Mouse (Mus musculus) neural tube, embryonic 15.5 days (tissue): ENCODE measurements around the gene Ildr2. TPM values are rescaled to one million over a fixed set of nuclear protein-coding genes. Genes with fewer than 3 reads are reported as not detected.

Experiments
- ATAC-seq: fragments of 200-750 bp; cut with Nextera tagmentation; 2 replicates; pipeline ENCODE4 v1.8.0; 2017; ENCODE audit warnings: mild to moderate bottlenecking, moderate TSS enrichment, moderate library complexity; ENCODE audit not compliant: low FRiP score
- H3K27ac ChIP-seq: fragments of 300-500 bp; sonication (generic); replicated peaks from 2 replicates; pipeline ENCODE4 v1.5.1; 2015; ENCODE audit warnings: mild to moderate bottlenecking, inconsistent platforms
- H3K27me3 ChIP-seq: fragments of 300-500 bp; sonication (generic); replicated peaks from 2 replicates; pipeline ENCODE4 v1.6.1; 2015; ENCODE audit warnings: inconsistent platforms
- H3K36me3 ChIP-seq: fragments of 300-500 bp; sonication (generic); 2 replicates; pipeline ENCODE4 v1.6.1; 2015; ENCODE audit warnings: inconsistent platforms
- H3K4me1 ChIP-seq: fragments of 300-500 bp; sonication (generic); 2 replicates; pipeline ENCODE4 v1.6.1; 2015; ENCODE audit warnings: inconsistent platforms
- H3K4me2 ChIP-seq: fragments of 300-500 bp; sonication (generic); 2 replicates; pipeline ENCODE4 v1.6.1; 2015; ENCODE audit warnings: inconsistent platforms, mild to moderate bottlenecking, moderate library complexity
- H3K4me3 ChIP-seq: fragments of 300-500 bp; sonication (generic); replicated peaks from 2 replicates; pipeline ENCODE4 v1.5.1; 2015; ENCODE audit warnings: mild to moderate bottlenecking, inconsistent platforms
- H3K9ac ChIP-seq: fragments of 300-500 bp; sonication (generic); replicated peaks from 2 replicates; pipeline ENCODE4 v1.6.1; 2015; ENCODE audit warnings: mild to moderate bottlenecking, inconsistent platforms
- H3K9me3 ChIP-seq: fragments of 300-500 bp; sonication (generic); replicated peaks from 2 replicates; pipeline ENCODE4 v1.6.1; 2016; ENCODE audit warnings: inconsistent platforms
- WGBS: fragments of 180-500 bp; shearing (Covaris S2); methylation state at CpG from one replicate; pipeline ENCODE4 v1.1.7; 2015; ENCODE audit warnings: mixed read lengths; 5-methylcytosine and 5-hydroxymethylcytosine counted together
- polyA plus RNA-seq: library from polyadenylated mRNA; unstranded; fragments of >200 nt; fragmentation: Nextera tagmentation; extraction: Ambion mirVana; gene quantifications from 2 replicates; pipeline ENCODE4 v1.2.1, GENCODE M21; 2015

Gene Ildr2
- polyA plus RNA-seq, 1 experiment from 2014 or later = 3.0 TPM

GRCm38 (mm10) chr1:166342539-166342938 is 88.6 kb downstream of the Ildr2 start:
- no peak for ATAC-seq
- Histone ChIP-seq H3K4me3 (no peak overlapping the region), H3K27me3 (peaks cover 8% of the 10 kb centered on the region), H3K9me3 (no peaks in the 10 kb centered on the region), H3K4me2 (no peak overlapping the region), H3K4me1 (peaks cover 9% of the 10 kb centered on the region), H3K27ac (no peak overlapping the region), H3K9ac (no peak overlapping the region), H3K36me3 (no peaks in the 10 kb centered on the region)
- 88% methylated on average over 1 of the region's 1 CpGs for WGBS

- Histone ChIP-seq H3K9me3 (no peaks in the 10 kb centered on the region), H3K27ac (0 out of 2 replicates have a peak overlapping the region, but pooled peaks have one; percentile 9), H3K4me1 (peaks cover 9% of the 10 kb centered on the region), H3K27me3 (peaks cover 8% of the 10 kb centered on the region), H3K4me2 (no peak overlapping the region), H3K36me3 (no peaks in the 10 kb centered on the region), H3K9ac (no peak overlapping the region), H3K4me3 (no peak overlapping the region)
- no peak for ATAC-seq
- WGBS = 42% methylated on average over 5 of the region's 5 CpGs
These were observed 89.6 kb downstream of the Ildr2 start for GRCm38 (mm10) chr1:166343586-166343985.

- no peak overlapping the region for H3K4me2 ChIP-seq
- ATAC-seq = peak; percentile 76
- WGBS = 27% methylated on average over 8 of the region's 8 CpGs
These were observed 90.5 kb downstream of the Ildr2 start for GRCm38 (mm10) chr1:166344300-166345077.

GRCm38 (mm10) chr1:166345602-166346001 is 91.7 kb downstream of the Ildr2 start:
- Histone ChIP-seq H3K9ac (no peak overlapping the region), H3K36me3 (no peaks in the 10 kb centered on the region), H3K4me2 (no peak overlapping the region), H3K4me1 (peaks cover 9% of the 10 kb centered on the region), H3K4me3 (no peak overlapping the region), H3K27ac (no peak overlapping the region), H3K9me3 (no peaks in the 10 kb centered on the region), H3K27me3 (peaks cover 8% of the 10 kb centered on the region)
- ATAC-seq = no peak
- 95% methylated on average over 6 of the region's 6 CpGs for WGBS

More at GRCm38 (mm10) chr1:166344300-166345077, 90.5 kb downstream of the Ildr2 start:
- Histone ChIP-seq H3K27me3 (peaks cover 8% of the 10 kb centered on the region), H3K9ac (no peak overlapping the region), H3K36me3 (no peaks in the 10 kb centered on the region), H3K9me3 (no peaks in the 10 kb centered on the region), H3K4me1 (peaks cover 9% of the 10 kb centered on the region), H3K27ac (0 out of 2 replicates have a peak overlapping the region, but pooled peaks have one; percentile 37), H3K4me3 (no peak overlapping the region)

GRCm38 (mm10) chr1:166346906-166347305 is 93.0 kb downstream of the Ildr2 start:
- H3K9me3 ChIP-seq = no peaks in the 10 kb centered on the region
- H3K27me3 ChIP-seq = peaks cover 8% of the 10 kb centered on the region
- H3K4me3 ChIP-seq = no peak overlapping the region
- WGBS = 86% methylated on average over 3 of the region's 3 CpGs
- no peak for ATAC-seq
- H3K27ac ChIP-seq = no peak overlapping the region
- no peak overlapping the region for H3K9ac ChIP-seq
- H3K4me1 ChIP-seq = peaks cover 9% of the 10 kb centered on the region
- no peak overlapping the region for H3K4me2 ChIP-seq
- H3K36me3 ChIP-seq = no peaks in the 10 kb centered on the region

GRCm38 (mm10) chr1:166349341-166349740 is 95.4 kb downstream of the Ildr2 start:
- no peaks in the 10 kb centered on the region for H3K36me3 ChIP-seq
- H3K27ac ChIP-seq = no peak overlapping the region
- no peaks in the 10 kb centered on the region for H3K9me3 ChIP-seq
- H3K4me3 ChIP-seq = no peak overlapping the region
- H3K9ac ChIP-seq = no peak overlapping the region
- H3K4me2 ChIP-seq = no peak overlapping the region
- 68% methylated on average over 3 of the region's 3 CpGs for WGBS
- H3K27me3 ChIP-seq = peaks cover 8% of the 10 kb centered on the region
- ATAC-seq = no peak
- H3K4me1 ChIP-seq = peaks cover 4% of the 10 kb centered on the region

- Histone ChIP-seq H3K4me1 (no peaks in the 10 kb centered on the region), H3K9ac (no peak overlapping the region), H3K36me3 (no peaks in the 10 kb centered on the region), H3K27ac (no peak overlapping the region), H3K4me3 (no peak overlapping the region), H3K9me3 (no peaks in the 10 kb centered on the region), H3K4me2 (no peak overlapping the region), H3K27me3 (peaks cover 8% of the 10 kb centered on the region)
- WGBS = 76% methylated on average over 11 of the region's 11 CpGs
- ATAC-seq = no peak
These were observed 95.8 kb downstream of the Ildr2 start for GRCm38 (mm10) chr1:166349751-166350150.

- Histone ChIP-seq H3K36me3 (no peaks in the 10 kb centered on the region), H3K27ac (no peak overlapping the region), H3K27me3 (no peaks in the 10 kb centered on the region), H3K4me2 (no peak overlapping the region), H3K4me3 (no peak overlapping the region), H3K4me1 (0 out of 2 replicates have a peak, but pooled peaks cover 3% of the 10 kb centered on the region), H3K9me3 (no peaks in the 10 kb centered on the region), H3K9ac (no peak overlapping the region)
- ATAC-seq = peak; percentile 94
- 19% methylated on average over 14 of the region's 14 CpGs for WGBS
These were observed 106.4 kb downstream of the Ildr2 start for GRCm38 (mm10) chr1:166360157-166360855.

- no peak overlapping the region for H3K4me3 ChIP-seq
- no peak overlapping the region for H3K27ac ChIP-seq
- H3K9me3 ChIP-seq = no peaks in the 10 kb centered on the region
- 0 out of 2 replicates have a peak, but pooled peaks cover 3% of the 10 kb centered on the region for H3K4me1 ChIP-seq
- ATAC-seq = no peak
- 54% methylated on average over 5 of the region's 5 CpGs for WGBS
- H3K9ac ChIP-seq = no peak overlapping the region
- no peak overlapping the region for H3K4me2 ChIP-seq
- no peaks in the 10 kb centered on the region for H3K36me3 ChIP-seq
- H3K27me3 ChIP-seq = no peaks in the 10 kb centered on the region
These were observed 107.0 kb downstream of the Ildr2 start for GRCm38 (mm10) chr1:166360896-166361295.

GRCm38 (mm10) chr1:166361842-166362241 is 107.9 kb downstream of the Ildr2 start:
- Histone ChIP-seq H3K9me3 (no peaks in the 10 kb centered on the region), H3K4me2 (no peak overlapping the region), H3K4me1 (0 out of 2 replicates have a peak, but pooled peaks cover 3% of the 10 kb centered on the region), H3K4me3 (no peak overlapping the region), H3K27me3 (no peaks in the 10 kb centered on the region), H3K27ac (no peak overlapping the region), H3K36me3 (no peaks in the 10 kb centered on the region), H3K9ac (no peak overlapping the region)
- whole genome bisulfite sequencing = 73% methylated on average over 3 of the region's 3 CpGs
- ATAC-seq = no peak

GRCm38 (mm10) chr1:166362659-166363058 is 108.7 kb downstream of the Ildr2 start:
- WGBS = 85% methylated on average over 3 of the region's 3 CpGs
- Histone ChIP-seq H3K9ac (no peak overlapping the region), H3K4me2 (no peak overlapping the region), H3K4me3 (no peak overlapping the region), H3K27me3 (no peaks in the 10 kb centered on the region), H3K4me1 (0 out of 2 replicates have a peak, but pooled peaks cover 3% of the 10 kb centered on the region), H3K9me3 (no peaks in the 10 kb centered on the region), H3K36me3 (no peaks in the 10 kb centered on the region), H3K27ac (no peak overlapping the region)
- ATAC-seq = no peak

GRCm38 (mm10) chr1:166363122-166363521 is 109.2 kb downstream of the Ildr2 start:
- no peak overlapping the region for H3K4me3 ChIP-seq
- no peaks in the 10 kb centered on the region for H3K27me3 ChIP-seq
- no peaks in the 10 kb centered on the region for H3K36me3 ChIP-seq
- 0 out of 2 replicates have a peak, but pooled peaks cover 3% of the 10 kb centered on the region for H3K4me1 ChIP-seq
- no peak overlapping the region for H3K27ac ChIP-seq
- no peaks in the 10 kb centered on the region for H3K9me3 ChIP-seq
- H3K4me2 ChIP-seq = no peak overlapping the region
- no peak for ATAC-seq
- no peak overlapping the region for H3K9ac ChIP-seq
